Mouse (Mus musculus) olfactory bulb, adult 2 months (tissue): ENCODE data around the gene Lgals1.

ENCODE experiments used
- CTCF ChIP-seq: fragments of 200-500 bp; IDR thresholded peaks from 2 replicates; pipeline ENCODE4 v1.5.1; 2012; ENCODE audit warnings: low read depth, mild to moderate bottlenecking, low read length, moderate library complexity; ENCODE audit not compliant: insufficient read depth
- POLR2A ChIP-seq: fragments of 200-500 bp; IDR thresholded peaks from 2 replicates; pipeline ENCODE4 v1.6.1; 2012; ENCODE audit warnings: mild to moderate bottlenecking, low read depth, low read length, moderate library complexity; ENCODE audit not compliant: insufficient read depth

DNA sequence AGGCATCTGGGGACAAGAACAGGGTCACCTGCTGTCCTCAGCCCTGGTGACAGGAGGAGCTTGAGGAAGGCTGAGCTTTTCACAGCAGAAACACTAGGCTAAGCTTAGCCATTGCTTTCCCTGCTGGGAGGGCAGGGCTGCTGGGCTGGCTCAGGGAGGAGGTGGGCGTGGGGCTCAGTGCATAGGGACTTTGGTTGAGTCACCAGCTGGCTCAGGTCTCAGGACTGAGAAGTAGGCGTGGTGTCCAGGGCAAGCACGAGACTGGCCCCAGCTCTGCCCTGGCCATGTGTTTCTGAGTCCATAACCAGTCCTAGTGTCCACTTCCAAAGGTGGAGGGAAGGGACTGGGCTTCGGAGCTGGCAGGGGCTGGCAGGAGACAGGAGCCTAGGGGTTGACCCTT lies 33.6 kb downstream of the Lgals1 start:
- no peak for TF ChIP-seq CTCF
- TF ChIP-seq POLR2A: no peak
